Mouse (Mus musculus): ENCODE results near the gene Tmem131. TPM values are rescaled to one million over a fixed set of nuclear protein-coding genes. Genes with fewer than 3 reads are reported as not detected.

Tmem131 gene
- polyA plus RNA-seq, 1 experiment = 18.8 TPM

- Histone ChIP-seq H3K27me3 (ENCODE audit: control insufficient read depth, insufficient read depth, low read length) (no peaks in the 10 kb centered on the region), H3K27ac (ENCODE audit: control insufficient read depth, insufficient read depth, low read depth, low read length) (no peak overlapping the region), H3K4me3 (ENCODE audit: control insufficient read depth, low read depth, low read length) (no peak overlapping the region), H3K4me1 (ENCODE audit: control insufficient read depth, insufficient read depth, low read length) (peaks cover 2% of the 10 kb centered on the region; the same call in 1 of the 2 replicates), H3K36me3 (ENCODE audit: control insufficient read depth, insufficient read depth, low read length) (no peaks in the 10 kb centered on the region; the same call in 1 of the 2 replicates)
- TF ChIP-seq POLR2A (IDR thresholded peaks at IDR 0.05; ENCODE audit: control insufficient read depth, low read depth, low read length) (no peak), CTCF (IDR thresholded peaks at IDR 0.05; ENCODE audit: control insufficient read depth, insufficient read depth, insufficient replicate concordance, low read depth, low read length) (no peak)
These were observed 38.2 kb downstream of the Tmem131 start for GRCm38 (mm10) chr1:36905216-36905615.

- no peak for TF ChIP-seq POLR2A (IDR thresholded peaks at IDR 0.05; ENCODE audit: control insufficient read depth, low read depth, low read length)
- TF ChIP-seq CTCF (IDR thresholded peaks at IDR 0.05; ENCODE audit: control insufficient read depth, insufficient read depth, insufficient replicate concordance, low read depth, low read length) = no peak
- Histone ChIP-seq H3K4me1 (ENCODE audit: control insufficient read depth, insufficient read depth, low read length) (peaks cover 2% of the 10 kb centered on the region; the same call in 1 of the 2 replicates), H3K27me3 (ENCODE audit: control insufficient read depth, insufficient read depth, low read length) (no peaks in the 10 kb centered on the region), H3K4me3 (ENCODE audit: control insufficient read depth, low read depth, low read length) (peak overlapping the region; percentile 61; the same call in 1 of the 2 replicates), H3K36me3 (ENCODE audit: control insufficient read depth, insufficient read depth, low read length) (no peaks in the 10 kb centered on the region; the same call in 1 of the 2 replicates), H3K27ac (ENCODE audit: control insufficient read depth, insufficient read depth, low read depth, low read length) (no peak overlapping the region)
These were observed 39.0 kb downstream of the Tmem131 start for GRCm38 (mm10) chr1:36904489-36904888.

- H3K4me1 ChIP-seq (ENCODE audit: control insufficient read depth, insufficient read depth, low read length) = peaks cover 2% of the 10 kb centered on the region; the same call in 1 of the 2 replicates
- no peak for TF ChIP-seq POLR2A (IDR thresholded peaks at IDR 0.05; ENCODE audit: control insufficient read depth, low read depth, low read length)
- no peak for TF ChIP-seq CTCF (IDR thresholded peaks at IDR 0.05; ENCODE audit: control insufficient read depth, insufficient read depth, insufficient replicate concordance, low read depth, low read length)
- no peak overlapping the region for H3K27ac ChIP-seq (ENCODE audit: control insufficient read depth, insufficient read depth, low read depth, low read length)
- H3K27me3 ChIP-seq (ENCODE audit: control insufficient read depth, insufficient read depth, low read length) = no peaks in the 10 kb centered on the region
- H3K36me3 ChIP-seq (ENCODE audit: control insufficient read depth, insufficient read depth, low read length) = no peaks in the 10 kb centered on the region; the same call in 1 of the 2 replicates
- H3K4me3 ChIP-seq (ENCODE audit: control insufficient read depth, low read depth, low read length) = peak overlapping the region; percentile 61; the same call in 1 of the 2 replicates
These were observed 39.4 kb downstream of the Tmem131 start for GRCm38 (mm10) chr1:36904084-36904451.

DNA sequence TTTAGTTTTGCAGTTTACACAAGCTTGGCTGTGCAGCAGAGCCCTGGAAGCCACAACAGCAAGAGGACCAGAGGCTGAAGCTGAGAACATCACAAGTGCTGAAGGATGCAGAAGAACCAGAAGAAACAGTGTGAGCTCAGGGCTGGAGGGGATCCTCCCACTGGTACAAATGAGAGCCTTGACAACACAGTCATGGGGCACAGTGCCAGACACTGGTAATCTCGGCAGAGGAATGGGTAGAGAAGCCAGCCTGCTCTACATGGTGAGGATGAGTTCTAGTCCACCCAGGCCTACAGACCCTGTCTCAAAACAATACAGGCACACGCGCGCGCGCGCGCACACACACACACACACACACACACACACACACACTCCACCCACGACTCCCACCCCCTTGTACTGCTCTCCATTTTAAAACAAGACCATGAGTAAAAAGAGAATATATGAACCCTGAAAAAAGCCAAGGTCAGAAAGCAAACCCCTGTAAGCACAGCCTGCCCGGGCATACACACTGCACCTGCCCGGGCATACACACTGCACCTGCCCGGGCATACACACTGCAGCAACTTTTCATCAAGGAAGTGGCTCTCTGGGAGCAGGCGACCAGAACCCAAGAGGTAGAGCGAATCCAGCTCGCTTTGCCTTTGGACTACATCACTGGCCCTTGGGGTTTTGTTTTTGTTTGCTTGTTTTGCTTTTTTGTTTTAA lies 39.9 kb downstream of the Tmem131 start:
- H3K27ac ChIP-seq (ENCODE audit: control insufficient read depth, insufficient read depth, low read depth, low read length) = no peak overlapping the region
- no peak overlapping the region for H3K4me3 ChIP-seq (ENCODE audit: control insufficient read depth, low read depth, low read length)
- H3K27me3 ChIP-seq (ENCODE audit: control insufficient read depth, insufficient read depth, low read length) = no peaks in the 10 kb centered on the region
- H3K4me1 ChIP-seq (ENCODE audit: control insufficient read depth, insufficient read depth, low read length) = peaks cover 2% of the 10 kb centered on the region; the same call in 1 of the 2 replicates
- no peaks in the 10 kb centered on the region; the same call in 1 of the 2 replicates for H3K36me3 ChIP-seq (ENCODE audit: control insufficient read depth, insufficient read depth, low read length)
- TF ChIP-seq POLR2A (IDR thresholded peaks at IDR 0.05; ENCODE audit: control insufficient read depth, low read depth, low read length) (no peak), CTCF (IDR thresholded peaks at IDR 0.05; ENCODE audit: control insufficient read depth, insufficient read depth, insufficient replicate concordance, low read depth, low read length) (no peak)

DNA sequence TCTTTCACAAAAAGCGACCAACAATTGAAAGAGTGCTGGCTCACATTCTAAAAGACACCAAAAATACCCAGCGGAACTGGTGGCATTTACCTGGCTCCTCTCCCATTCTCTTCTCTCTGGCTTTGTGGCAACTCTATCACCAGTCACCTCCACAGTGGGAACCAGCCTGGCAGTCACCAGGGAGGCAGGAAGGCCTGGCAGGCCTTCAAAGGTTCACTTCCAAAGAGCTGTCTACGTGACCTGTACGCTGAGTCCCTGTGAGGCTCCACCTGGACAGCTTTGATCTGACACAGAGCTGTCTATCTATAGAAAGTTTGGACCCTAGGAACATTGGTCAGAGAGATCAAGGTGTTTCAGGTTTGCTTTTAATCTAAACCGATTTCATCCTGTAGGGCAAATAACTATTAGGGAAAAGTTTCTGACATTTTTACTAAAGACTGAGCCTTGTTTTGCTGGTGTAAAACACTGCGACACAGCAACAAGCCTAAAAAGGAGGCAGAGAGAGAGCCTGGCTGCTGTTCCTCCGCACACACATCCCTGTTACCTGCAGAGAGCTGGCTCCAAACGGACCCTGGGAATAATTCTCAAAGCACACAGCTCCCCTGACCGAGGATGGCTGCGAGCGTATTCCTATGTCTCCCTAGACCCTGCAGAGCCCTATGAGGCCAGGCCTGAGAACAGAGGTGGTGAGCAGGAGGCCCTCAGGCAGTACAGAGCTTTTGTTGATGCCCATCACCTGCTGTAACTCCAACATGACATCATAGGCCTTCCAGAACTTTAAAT lies 40.7 kb downstream of the Tmem131 start:
- Histone ChIP-seq H3K27ac (ENCODE audit: control insufficient read depth, insufficient read depth, low read depth, low read length) (no peak overlapping the region), H3K4me3 (ENCODE audit: control insufficient read depth, low read depth, low read length) (no peak overlapping the region), H3K4me1 (ENCODE audit: control insufficient read depth, insufficient read depth, low read length) (peaks cover 2% of the 10 kb centered on the region; the same call in 1 of the 2 replicates), H3K36me3 (ENCODE audit: control insufficient read depth, insufficient read depth, low read length) (no peaks in the 10 kb centered on the region; the same call in 1 of the 2 replicates), H3K27me3 (ENCODE audit: control insufficient read depth, insufficient read depth, low read length) (no peaks in the 10 kb centered on the region)
- TF ChIP-seq POLR2A (IDR thresholded peaks at IDR 0.05; ENCODE audit: control insufficient read depth, low read depth, low read length) = no peak
- TF ChIP-seq CTCF (IDR thresholded peaks at IDR 0.05; ENCODE audit: control insufficient read depth, insufficient read depth, insufficient replicate concordance, low read depth, low read length) = no peak

GRCm38 (mm10) chr1:36899622-36900021 lies 43.8 kb downstream of the Tmem131 start:
- Histone ChIP-seq H3K36me3 (ENCODE audit: control insufficient read depth, insufficient read depth, low read length) (no peaks in the 10 kb centered on the region), H3K27me3 (ENCODE audit: control insufficient read depth, insufficient read depth, low read length) (no peaks in the 10 kb centered on the region), H3K4me1 (ENCODE audit: control insufficient read depth, insufficient read depth, low read length) (peaks cover 2% of the 10 kb centered on the region; the same call in 1 of the 2 replicates), H3K27ac (ENCODE audit: control insufficient read depth, insufficient read depth, low read depth, low read length) (no peak overlapping the region), H3K4me3 (ENCODE audit: control insufficient read depth, low read depth, low read length) (no peak overlapping the region)
- TF ChIP-seq CTCF (IDR thresholded peaks at IDR 0.05; ENCODE audit: control insufficient read depth, insufficient read depth, insufficient replicate concordance, low read depth, low read length) = no peak
- TF ChIP-seq POLR2A (IDR thresholded peaks at IDR 0.05; ENCODE audit: control insufficient read depth, low read depth, low read length) = no peak

DNA sequence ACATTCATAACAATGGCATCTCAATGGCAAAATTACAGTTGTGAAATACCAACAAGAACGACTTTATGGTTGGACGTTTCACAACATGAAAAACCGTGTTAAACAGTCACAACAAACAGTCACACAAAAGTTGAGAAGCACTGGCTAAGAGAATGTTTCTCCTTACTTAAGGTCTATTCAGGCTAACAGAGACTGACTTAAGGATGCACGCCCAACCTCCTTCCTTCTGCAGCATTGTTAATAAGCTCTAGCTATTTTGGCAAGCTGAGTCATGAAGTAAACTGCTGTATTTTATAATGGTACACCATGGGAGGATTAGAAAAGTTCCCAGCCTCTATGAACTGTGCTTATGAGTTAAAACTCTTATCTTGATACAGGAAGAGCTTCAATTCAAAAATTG lies 47.0 kb downstream of the Tmem131 start:
- Histone ChIP-seq H3K4me1 (ENCODE audit: control insufficient read depth, insufficient read depth, low read length) (no peaks in the 10 kb centered on the region; the same call in 1 of the 2 replicates), H3K4me3 (ENCODE audit: control insufficient read depth, low read depth, low read length) (no peak overlapping the region), H3K27ac (ENCODE audit: control insufficient read depth, insufficient read depth, low read depth, low read length) (no peak overlapping the region), H3K36me3 (ENCODE audit: control insufficient read depth, insufficient read depth, low read length) (no peaks in the 10 kb centered on the region), H3K27me3 (ENCODE audit: control insufficient read depth, insufficient read depth, low read length) (no peaks in the 10 kb centered on the region)
- no peak for TF ChIP-seq CTCF (IDR thresholded peaks at IDR 0.05; ENCODE audit: control insufficient read depth, insufficient read depth, insufficient replicate concordance, low read depth, low read length)
- no peak for TF ChIP-seq POLR2A (IDR thresholded peaks at IDR 0.05; ENCODE audit: control insufficient read depth, low read depth, low read length)
